Mouse (Mus musculus) spleen, adult 2 months (tissue): ENCODE results near the gene Fam107a.

Experiments
- CTCF ChIP-seq: fragments of 200-500 bp; IDR thresholded peaks from 2 replicates; pipeline ENCODE4 v1.5.1; 2011; ENCODE audit warnings: mild to moderate bottlenecking, inconsistent platforms; ENCODE audit not compliant: insufficient read depth, insufficient read length, insufficient replicate concordance; ENCODE audit errors: extremely low read depth
- POLR2A ChIP-seq: fragments of 200-500 bp; IDR thresholded peaks from 2 replicates; pipeline ENCODE4 v1.6.1; 2011; ENCODE audit warnings: low read depth, low read length, inconsistent platforms

DNA sequence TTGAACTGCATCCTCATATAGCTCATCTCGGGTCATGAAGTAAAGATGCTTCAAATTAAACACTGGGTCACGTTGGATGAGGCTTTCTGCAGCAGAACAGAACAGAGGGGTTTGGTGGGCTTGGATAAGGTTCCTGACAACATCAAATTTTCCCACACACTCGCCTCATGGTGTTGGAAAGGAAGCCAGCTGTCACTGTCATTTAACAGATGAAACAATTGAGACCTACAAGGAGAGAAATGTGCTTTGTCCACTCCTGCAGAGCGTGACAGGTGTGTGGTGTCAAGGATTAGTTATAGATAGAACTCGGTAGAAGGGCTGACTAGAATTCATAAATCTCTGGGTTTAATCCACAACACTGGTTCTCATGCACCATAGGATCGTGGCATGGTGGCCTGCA, 61.8 kb downstream of the Fam107a start:
- TF ChIP-seq CTCF, result no peak
- no peak for TF ChIP-seq POLR2A
